Mouse (Mus musculus) heart, postnatal 0 days (tissue): ENCODE data around the gene Gpr82.

Experiments
- CTCF ChIP-seq: IDR thresholded peaks from 2 replicates; pipeline ENCODE4 v1.5.1; 2016; ENCODE audit warnings: antibody characterized with exemption, control low read depth, low read depth
- EP300 ChIP-seq: IDR thresholded peaks from 2 replicates; pipeline ENCODE4 v1.6.1; 2016; ENCODE audit warnings: antibody characterized with exemption, low read depth

DNA sequence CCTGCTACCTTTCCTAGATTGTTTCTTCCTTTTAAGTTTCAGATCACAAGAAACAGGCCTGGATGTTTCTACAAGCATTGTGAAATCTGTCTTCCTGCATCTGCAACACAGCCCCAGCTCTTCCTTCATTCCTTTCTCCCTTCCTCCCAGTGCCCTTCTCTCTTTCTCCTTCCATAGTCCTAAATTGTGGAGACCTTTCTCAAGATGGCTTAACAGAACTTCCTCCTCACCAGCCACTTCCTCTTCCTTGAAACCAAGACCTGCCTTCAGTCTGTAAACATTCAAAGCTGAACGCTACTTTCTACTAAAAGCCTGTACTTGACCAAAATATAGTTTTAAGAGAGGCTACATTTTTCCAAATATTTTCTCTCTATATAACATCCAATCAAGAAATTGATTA, 24.8 kb upstream of the Gpr82 start:
- TF ChIP-seq EP300 (no peak), CTCF (no peak)
